Mouse (Mus musculus): ENCODE data around the gene Spata18. TPM values are rescaled to one million over a fixed set of nuclear protein-coding genes. Genes with fewer than 3 reads are reported as not detected.
A peak's percentile ranks its signal among the peaks of the same experiment; 100 is the strongest.

Gene Spata18
- polyA plus RNA-seq, 1 experiment from 2014 or later = not detected

DNA sequence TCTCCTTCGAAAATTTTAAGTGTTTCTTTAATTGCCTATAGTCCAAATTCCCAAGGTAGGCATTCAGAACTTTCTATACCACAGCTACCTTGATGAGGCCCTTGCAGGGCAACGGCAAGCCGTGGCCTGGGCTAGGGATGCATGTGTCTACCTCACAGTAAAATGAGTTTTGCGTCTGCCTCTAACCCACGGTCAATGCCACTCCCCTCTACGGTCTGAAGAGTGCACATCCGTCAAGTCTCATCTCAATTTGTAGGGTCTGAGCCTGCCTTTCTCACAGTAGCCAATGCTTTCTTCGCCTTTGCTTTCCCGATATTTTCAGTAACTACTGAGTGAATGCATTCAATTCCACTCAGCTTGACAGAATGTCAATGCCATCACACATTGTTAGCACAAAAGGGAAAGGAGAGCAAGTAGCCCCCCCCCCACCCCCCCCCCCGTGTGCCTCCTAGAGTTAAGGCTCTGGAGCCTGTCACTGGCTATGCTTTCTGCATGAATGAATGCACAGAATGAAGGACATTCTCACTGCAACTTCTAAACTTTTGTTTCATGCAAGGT lies 20.1 kb upstream of the Spata18 start:
- Histone ChIP-seq H3K27ac (no peak overlapping the region), H3K4me3 (no peak overlapping the region), H3K4me1 (peaks cover 25% of the 10 kb centered on the region), H3K9me3 (peaks cover 10% of the 10 kb centered on the region), H3K27me3 (ENCODE audit: poor library complexity, severe bottlenecking) (no peaks in the 10 kb centered on the region), H3K36me3 (replicated peaks) (peaks cover 24% of the 10 kb centered on the region)
- no peak for DNase-seq (ENCODE audit: extremely low spot score, low spot score)
- WGBS = 57% methylated on average over 10 of the region's 10 CpGs

DNA sequence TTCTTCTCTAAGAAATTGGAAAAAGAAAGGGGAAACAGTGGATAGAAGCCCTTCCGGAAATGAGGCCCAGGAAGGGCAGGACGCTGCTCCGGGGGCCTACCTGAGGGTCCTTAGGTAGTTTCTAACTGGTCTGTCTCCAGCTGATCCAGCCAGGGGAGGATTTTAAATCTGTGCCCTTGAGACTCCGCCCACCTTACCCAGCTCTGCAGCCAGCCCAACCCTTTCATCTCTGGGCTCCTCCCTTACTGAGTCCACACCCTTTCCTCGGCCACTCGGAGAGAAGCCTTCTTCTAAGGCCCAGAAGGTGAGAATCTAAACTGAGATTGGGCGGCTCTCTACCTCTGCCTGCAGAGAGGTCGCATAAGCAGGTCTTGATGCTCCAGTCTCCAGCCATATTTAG lies 18.9 kb upstream of the Spata18 start, which contains the start of gene Lrrc66:
TSS of gene Lrrc66 (minus strand) at position 236 of the 400 bp plus-strand sequence.
- Histone ChIP-seq H3K4me3 (no peak within 1 kb of the TSS), H3K27me3 (ENCODE audit: poor library complexity, severe bottlenecking) (no peaks in the 10 kb centered on the region), H3K27ac (no peak within 1 kb of the TSS), H3K4me1 (peaks cover 27% of the 10 kb centered on the region), H3K9me3 (peaks cover 10% of the 10 kb centered on the region), H3K36me3 (replicated peaks) (peaks cover 35% of the 10 kb centered on the region)
- no peak for DNase-seq (ENCODE audit: extremely low spot score, low spot score)
- 78% methylated on average over 8 of the region's 8 CpGs for WGBS

- no peak overlapping the region for H3K27ac ChIP-seq
- 57% methylated on average over 8 of the region's 8 CpGs for WGBS
- H3K27me3 ChIP-seq (ENCODE audit: poor library complexity, severe bottlenecking) = no peaks in the 10 kb centered on the region
- H3K4me1 ChIP-seq = peaks cover 30% of the 10 kb centered on the region
- DNase-seq (ENCODE audit: extremely low spot score, low spot score) = peak; percentile 68
- H3K36me3 ChIP-seq (replicated peaks) = peaks cover 37% of the 10 kb centered on the region
- no peak overlapping the region for H3K4me3 ChIP-seq
- peaks cover 10% of the 10 kb centered on the region for H3K9me3 ChIP-seq
Measured at GRCm38 (mm10) chr5:73633141-73633540, 18.0 kb upstream of the Spata18 start.

DNA sequence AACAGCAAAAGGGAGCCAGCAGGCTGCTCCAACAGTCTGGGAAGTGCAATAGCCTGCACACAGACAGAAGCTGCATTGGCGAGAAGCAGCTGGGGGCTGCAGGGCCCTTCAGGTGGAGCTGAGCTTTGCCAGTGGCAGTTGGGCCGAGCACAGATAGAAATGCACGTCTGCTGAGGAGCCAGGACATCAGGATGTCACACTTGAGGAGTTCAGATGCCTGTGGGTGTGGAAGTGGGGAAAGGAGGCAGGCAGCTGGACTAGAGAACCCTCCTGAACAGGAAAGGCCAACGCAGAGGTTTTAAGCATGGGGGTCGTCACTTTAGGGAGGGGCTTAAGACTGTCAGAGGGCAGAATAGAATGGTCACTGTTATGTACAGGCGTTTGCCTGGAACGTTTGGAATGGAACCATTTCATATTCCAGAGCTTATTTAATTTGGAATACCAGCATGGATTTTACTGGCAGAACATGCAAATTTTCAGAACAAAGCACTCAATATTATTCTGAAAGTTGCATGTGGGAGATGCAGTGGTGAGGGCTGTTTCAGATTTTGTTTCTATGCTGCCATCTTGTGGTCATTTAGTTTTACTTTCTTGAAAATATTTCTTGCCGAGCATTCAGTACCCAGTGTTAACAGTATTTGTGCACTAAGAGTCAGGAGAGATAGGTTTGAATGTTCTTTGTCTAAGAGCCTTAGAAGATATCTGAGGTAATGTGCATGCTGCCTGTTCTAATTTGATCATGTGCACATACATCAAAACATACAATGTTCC lies 13.7 kb upstream of the Spata18 start:
- DNase-seq (ENCODE audit: extremely low spot score, low spot score) = no peak
- Histone ChIP-seq H3K27me3 (ENCODE audit: poor library complexity, severe bottlenecking) (no peaks in the 10 kb centered on the region), H3K4me3 (no peak overlapping the region), H3K4me1 (peaks cover 18% of the 10 kb centered on the region), H3K9me3 (peaks cover 10% of the 10 kb centered on the region), H3K36me3 (replicated peaks) (peaks cover 54% of the 10 kb centered on the region), H3K27ac (0 out of 2 replicates have a peak overlapping the region, but pooled peaks have one; percentile 51)
- WGBS = 46% methylated on average over 8 of the region's 8 CpGs

DNA sequence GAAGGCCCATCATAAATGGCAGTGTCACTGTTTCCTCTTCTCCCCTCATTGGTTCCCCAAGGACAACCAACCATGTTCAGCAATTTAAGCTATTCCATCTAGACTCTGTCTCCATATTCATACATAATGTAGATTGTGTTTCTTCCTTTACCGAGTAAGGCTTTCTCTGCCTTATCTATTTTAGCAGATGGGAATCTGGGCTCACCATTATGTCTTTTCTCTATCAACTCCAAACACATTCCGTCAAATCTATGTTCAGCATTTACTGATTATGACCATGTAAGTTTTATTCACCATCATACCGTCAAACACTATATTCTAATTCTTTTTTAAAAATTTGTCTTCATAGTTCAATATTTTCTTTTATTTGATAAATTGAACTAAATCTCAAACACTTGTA lies 10.1 kb upstream of the Spata18 start:
- H3K4me3 ChIP-seq = no peak overlapping the region
- 90% methylated on average over 3 of the region's 3 CpGs for WGBS
- no peak for DNase-seq (ENCODE audit: extremely low spot score, low spot score)
- H3K9me3 ChIP-seq = no peaks in the 10 kb centered on the region
- H3K36me3 ChIP-seq (replicated peaks) = peaks cover 34% of the 10 kb centered on the region
- H3K27ac ChIP-seq = no peak overlapping the region
- peaks cover 8% of the 10 kb centered on the region; the same call in 1 of the 2 replicates for H3K27me3 ChIP-seq (ENCODE audit: poor library complexity, severe bottlenecking)
- peaks cover 17% of the 10 kb centered on the region for H3K4me1 ChIP-seq

- DNase-seq (ENCODE audit: extremely low spot score, low spot score) = no peak
- Histone ChIP-seq H3K27me3 (ENCODE audit: poor library complexity, severe bottlenecking) (peaks cover 15% of the 10 kb centered on the region), H3K36me3 (replicated peaks) (peaks cover 25% of the 10 kb centered on the region), H3K27ac (no peak overlapping the region), H3K4me3 (no peak overlapping the region), H3K4me1 (peaks cover 28% of the 10 kb centered on the region), H3K9me3 (no peaks in the 10 kb centered on the region)
- WGBS = 80% methylated on average over 4 of the region's 4 CpGs
Measured at GRCm38 (mm10) chr5:73642091-73642490, 9.1 kb upstream of the Spata18 start.

GRCm38 (mm10) chr5:73647261-73647900 lies 3.8 kb upstream of the Spata18 start, which contains the start of gene Sgcb:
TSS of gene Sgcb (minus strand) at chr5:73647790.
- under 1% methylated on average over 61 of the region's 62 CpGs for WGBS
- Histone ChIP-seq H3K36me3 (replicated peaks) (peaks cover 5% of the 10 kb centered on the region), H3K4me1 (peaks cover 48% of the 10 kb centered on the region), H3K27me3 (ENCODE audit: poor library complexity, severe bottlenecking) (peaks cover 65% of the 10 kb centered on the region), H3K27ac (peak within 1 kb of the TSS; percentile 88), H3K4me3 (peak within 1 kb of the TSS; percentile 77), H3K9me3 (no peaks in the 10 kb centered on the region)
- peak; percentile 85 for DNase-seq (ENCODE audit: extremely low spot score, low spot score)

- Histone ChIP-seq H3K36me3 (replicated peaks) (no peaks in the 10 kb centered on the region), H3K4me1 (peaks cover 48% of the 10 kb centered on the region), H3K27me3 (ENCODE audit: poor library complexity, severe bottlenecking) (peaks cover 91% of the 10 kb centered on the region), H3K4me3 (peak overlapping the region; percentile 55), H3K9me3 (no peaks in the 10 kb centered on the region), H3K27ac (no peak overlapping the region)
- no peak for DNase-seq (ENCODE audit: extremely low spot score, low spot score)
- WGBS = 1% methylated on average over 15 of the region's 15 CpGs
Measured at GRCm38 (mm10) chr5:73650365-73650964, 714 bp upstream of the Spata18 start.

DNA sequence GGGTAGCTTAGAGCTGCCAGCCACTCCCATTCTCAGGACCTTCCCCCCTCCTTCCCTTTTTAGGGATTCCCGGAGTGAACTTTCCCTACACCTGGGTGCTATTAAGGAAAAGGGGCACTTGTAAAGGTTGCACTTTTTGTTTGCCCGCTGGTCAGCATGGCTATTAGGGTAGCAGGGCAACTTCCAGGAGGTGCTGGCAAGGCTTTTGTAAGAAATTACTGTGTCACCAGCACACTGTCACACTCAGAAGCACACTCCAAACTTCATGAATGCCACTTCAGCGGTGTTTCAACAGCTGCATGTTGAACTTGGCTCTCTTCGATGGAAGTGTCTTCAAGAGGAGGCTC lies 649 bp downstream of the Spata18 start:
- 0% methylated on average over 4 of the region's 4 CpGs for WGBS
- H3K4me1 ChIP-seq = peaks cover 40% of the 10 kb centered on the region
- H3K4me3 ChIP-seq = peak overlapping the region; percentile 55
- DNase-seq (ENCODE audit: extremely low spot score, low spot score) = no peak
- H3K27me3 ChIP-seq (ENCODE audit: poor library complexity, severe bottlenecking) = peaks cover 78% of the 10 kb centered on the region
- no peaks in the 10 kb centered on the region for H3K9me3 ChIP-seq
- no peak overlapping the region for H3K27ac ChIP-seq
- H3K36me3 ChIP-seq (replicated peaks) = no peaks in the 10 kb centered on the region

DNA sequence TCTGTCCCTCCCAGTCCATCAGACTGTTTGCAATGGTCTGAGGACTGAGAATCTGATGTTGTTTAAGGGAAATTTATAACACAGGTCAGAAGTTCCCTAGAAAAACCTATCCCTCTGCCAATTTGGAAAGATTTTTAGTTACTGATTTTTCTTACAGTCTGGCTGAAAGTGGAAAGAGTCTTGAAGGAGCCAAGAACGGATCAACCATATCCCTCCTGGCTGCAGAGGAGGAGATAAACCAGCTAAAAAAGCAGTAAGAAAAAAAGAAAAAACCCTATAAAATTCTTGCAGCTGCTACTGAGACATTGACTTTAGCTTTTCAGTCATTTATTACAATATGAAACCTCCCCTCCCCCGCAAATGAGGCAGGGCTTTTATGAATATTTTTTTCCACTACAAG lies 15.5 kb downstream of the Spata18 start:
- WGBS = 90% methylated on average over 2 of the region's 2 CpGs
- no peaks in the 10 kb centered on the region for H3K9me3 ChIP-seq
- H3K4me1 ChIP-seq = peaks cover 4% of the 10 kb centered on the region; the same call in 1 of the 2 replicates
- H3K27me3 ChIP-seq (ENCODE audit: poor library complexity, severe bottlenecking) = peaks cover 13% of the 10 kb centered on the region
- H3K36me3 ChIP-seq (replicated peaks) = no peaks in the 10 kb centered on the region
- no peak overlapping the region for H3K4me3 ChIP-seq
- H3K27ac ChIP-seq = no peak overlapping the region
- DNase-seq (ENCODE audit: extremely low spot score, low spot score) = no peak

DNA sequence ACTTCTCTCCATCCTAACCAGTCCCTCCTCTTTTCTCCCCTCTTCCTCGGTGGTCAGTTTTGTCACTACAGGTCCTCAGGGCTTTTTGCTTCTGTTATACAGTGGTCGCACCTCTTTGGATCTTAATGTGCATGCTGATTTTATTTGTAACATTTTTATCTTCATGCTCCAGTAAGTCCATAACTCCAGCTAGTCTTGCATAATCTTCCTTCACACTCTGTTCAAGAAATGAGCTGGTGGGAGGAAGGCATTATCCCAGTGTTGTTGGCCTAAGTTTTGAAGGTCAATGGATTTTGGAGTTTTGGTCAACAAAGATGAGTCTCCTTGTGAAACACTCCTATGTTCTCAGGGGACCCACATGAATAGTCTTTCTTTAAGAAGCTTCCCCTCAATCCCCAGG lies 16.7 kb downstream of the Spata18 start:
- 88% methylated on average over 2 of the region's 2 CpGs for WGBS
- H3K9me3 ChIP-seq = no peaks in the 10 kb centered on the region

DNA sequence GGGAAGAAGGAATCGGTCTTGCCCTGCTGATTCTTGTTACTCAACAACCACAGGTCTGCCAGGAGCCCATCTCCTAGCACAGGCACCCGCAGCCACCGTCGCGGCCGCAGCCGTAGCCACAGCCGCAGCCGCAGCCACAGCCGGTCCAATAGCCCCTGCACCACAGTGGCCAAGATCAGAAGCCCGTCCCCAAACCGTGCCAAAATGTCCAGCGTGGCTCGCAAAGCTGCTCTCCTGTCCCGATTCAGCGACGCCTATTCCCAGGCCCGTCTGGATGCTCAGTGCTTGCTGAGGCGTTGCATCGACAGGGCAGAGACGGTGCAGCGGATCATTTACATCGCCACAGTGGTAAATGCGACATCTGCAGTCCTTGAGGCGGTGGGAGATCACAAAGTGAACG lies 18.2 kb downstream of the Spata18 start:
- H3K4me1 ChIP-seq = peaks cover 4% of the 10 kb centered on the region; the same call in 1 of the 2 replicates
- H3K27me3 ChIP-seq (ENCODE audit: poor library complexity, severe bottlenecking) = peaks cover 13% of the 10 kb centered on the region
- no peaks in the 10 kb centered on the region for H3K9me3 ChIP-seq
- no peaks in the 10 kb centered on the region for H3K36me3 ChIP-seq (replicated peaks)
- WGBS = 51% methylated on average over 26 of the region's 26 CpGs
- H3K4me3 ChIP-seq = peak overlapping the region; percentile 26
- no peak for DNase-seq (ENCODE audit: extremely low spot score, low spot score)
- H3K27ac ChIP-seq = no peak overlapping the region

More for the DNA sequence above, 16.7 kb downstream of the Spata18 start:
- H3K36me3 ChIP-seq (replicated peaks) = no peaks in the 10 kb centered on the region
- H3K27me3 ChIP-seq (ENCODE audit: poor library complexity, severe bottlenecking) = peaks cover 13% of the 10 kb centered on the region
- no peak overlapping the region for H3K27ac ChIP-seq
- no peak overlapping the region for H3K4me3 ChIP-seq
- peaks cover 4% of the 10 kb centered on the region; the same call in 1 of the 2 replicates for H3K4me1 ChIP-seq
- no peak for DNase-seq (ENCODE audit: extremely low spot score, low spot score)

All from forebrain, embryonic 10.5 days (tissue).